9 mouse cellular contexts compared by ENCODE assay signal in genomic region chr13:109278504-109278912, GRCm38 (mm10).
DNase-seq lines count a peak whose midpoint lies in the region; ATAC-seq and TF ChIP-seq lines count a peak whose summit lies in the region.
"Had no signal": no experiment of that assay in that cellular context is flagged by ENCODE, and none has a peak within 500 bp of the region (broad histone marks: within the 10 kb centered on the region; RNA-seq: fewer than 3 reads in every experiment).

No protein-coding gene starts in this region.

- no peak for DNase-seq in heart, adult 8-10 months (ENCODE audit: low spot score)
- DNase-seq in right cerebral cortex, adult 18-20 months = peak; percentile 35
- no peak for DNase-seq in right cerebral cortex, postnatal 4 days
- DNase-seq in left cerebral cortex, postnatal 36 days (ENCODE audit: low spot score in 2 of 2) = peak; percentile 24 to 54
- DNase-seq in stomach, postnatal 0 days (ENCODE audit: low spot score) = peak; percentile 25
- DNase-seq in kidney, adult 8-10 months = no peak
- DNase-seq: kidney, postnatal 14 days had no signal

- H3K4me1 ChIP-seq in heart, embryonic 13.5 days = peaks cover 9% of the 10 kb centered on the region
- H3K4me1 ChIP-seq in stomach, postnatal 0 days (replicated peaks; ENCODE audit: control insufficient read depth, insufficient read depth) = no peaks in the 10 kb centered on the region

- no peak overlapping the region for H3K4me3 ChIP-seq in heart, embryonic 13.5 days
- no peak overlapping the region for H3K4me3 ChIP-seq in stomach, postnatal 0 days (ENCODE audit: low read depth, low read length)

- intact Hi-C loops in left cerebral cortex, postnatal 36 days (cut with DNase I) = no loop called here

- peak overlapping the region; percentile 6; the same call in 1 of the 2 replicates for H3K4me2 ChIP-seq in heart, embryonic 13.5 days
- H3K4me2 ChIP-seq in stomach, postnatal 0 days (replicated peaks; ENCODE audit: low read depth) = no peak overlapping the region

- H3K27ac ChIP-seq in heart, embryonic 13.5 days (replicated peaks) = no peak overlapping the region
- no peak overlapping the region for H3K27ac ChIP-seq in stomach, postnatal 0 days (replicated peaks)

- peaks cover 16% of the 10 kb centered on the region; the same call in 1 of the 2 replicates for H3K9me3 ChIP-seq in heart, embryonic 13.5 days
- H3K9me3 ChIP-seq in stomach, postnatal 0 days (ENCODE audit: control insufficient read depth, low read length) = no peaks in the 10 kb centered on the region

- ATAC-seq in heart, embryonic 13.5 days (ENCODE audit: extremely low read depth, insufficient number of reproducible peaks, low FRiP score, low TSS enrichment) = no peak; the same call in 1 of the 2 replicates
- peak; percentile 73; the same call in 1 of the 2 replicates for ATAC-seq in stomach, postnatal 0 days (ENCODE audit: low FRiP score, low TSS enrichment)
- no peak for ATAC-seq in CD4-positive, CD25-positive, alpha-beta regulatory T cell, adult 4 months

- TF ChIP-seq EP300 in stomach, postnatal 0 days (optimal IDR thresholded peaks at IDR 0.05) = no peak

- 55% methylated on average over 10 of the region's 10 CpGs for WGBS in heart, embryonic 13.5 days
- WGBS in stomach, postnatal 0 days = 28% methylated on average over 10 of the region's 10 CpGs

- TF ChIP-seq CTCF in stomach, postnatal 0 days (IDR thresholded peaks at IDR 0.05; ENCODE audit: low read depth) = no peak

- peaks cover 10% of the 10 kb centered on the region for H3K36me3 ChIP-seq in heart, embryonic 13.5 days
- no peaks in the 10 kb centered on the region for H3K36me3 ChIP-seq in stomach, postnatal 0 days (ENCODE audit: control insufficient read depth, insufficient read depth, low read length)

- H3K27me3 ChIP-seq in heart, embryonic 13.5 days (replicated peaks) = no peaks in the 10 kb centered on the region
- H3K27me3 ChIP-seq in stomach, postnatal 0 days (ENCODE audit: control insufficient read depth, insufficient read depth, low read length) = no peaks in the 10 kb centered on the region

- no peak overlapping the region for H3K9ac ChIP-seq in heart, embryonic 13.5 days
- H3K9ac ChIP-seq in stomach, postnatal 0 days (ENCODE audit: low read length) = no peak overlapping the region

Comparison
In these comparisons a context has a peak if more than half of its experiments do, and no peak if none do; other contexts are left out.
1. DNase-seq: peak in right cerebral cortex, adult 18-20 months (single experiment), left cerebral cortex, postnatal 36 days (2 of 2) and stomach, postnatal 0 days (single experiment); none in heart, adult 8-10 months (single experiment), right cerebral cortex, postnatal 4 days (single experiment) and kidney, adult 8-10 months (0 of 2).